Mouse (Mus musculus): ENCODE measurements at regions not wholly inside any gene's neighbourhood (a gene's known extent, or its start where the extent isn't known, plus 50 kb on each side); places are given as distances from the start of the nearest gene placed in this dataset.
A peak's percentile ranks its signal among the peaks of the same experiment; 100 is the strongest.

DNA sequence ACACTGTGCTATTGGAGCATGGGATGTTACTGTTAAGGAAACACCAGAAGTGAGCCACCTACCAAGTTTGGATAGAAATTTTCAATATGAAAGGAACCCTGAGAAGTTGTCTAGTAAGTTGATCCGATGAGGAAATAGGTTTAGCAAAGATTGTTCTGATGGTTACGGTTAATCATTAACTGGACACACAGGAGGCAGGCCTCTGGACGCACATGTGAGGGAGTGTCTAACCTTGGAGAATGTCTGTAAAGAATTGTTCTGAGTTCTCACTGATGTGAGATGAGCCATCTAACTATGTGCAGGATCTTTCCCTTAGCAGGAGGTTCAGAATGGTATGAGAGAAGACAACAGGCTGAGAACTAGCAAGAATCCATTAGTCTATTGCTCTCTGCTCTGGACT, 205.8 kb upstream of the Gdnf start:
- H3K9me3 ChIP-seq (ENCODE audit: control insufficient read depth, low read length), result no peaks in the 10 kb centered on the region
- no peaks in the 10 kb centered on the region for H3K36me3 ChIP-seq (ENCODE audit: control insufficient read depth, insufficient read depth, low read length)
- 80% methylated on average over 3 of the region's 3 CpGs for WGBS
- H3K27ac ChIP-seq (ENCODE audit: low read length), result no peak overlapping the region
- no peaks in the 10 kb centered on the region for H3K27me3 ChIP-seq (ENCODE audit: control insufficient read depth, insufficient read depth, low read depth, low read length)
- no peak overlapping the region for H3K9ac ChIP-seq (ENCODE audit: low read length)
- no peaks in the 10 kb centered on the region for H3K4me1 ChIP-seq (replicated peaks; ENCODE audit: control insufficient read depth, insufficient read depth, low read length)
- no peak for ATAC-seq (ENCODE audit: low read depth)
- H3K4me3 ChIP-seq (ENCODE audit: low read length), result no peak overlapping the region
- no peak overlapping the region for H3K4me2 ChIP-seq (ENCODE audit: low read depth, low read length)

DNA sequence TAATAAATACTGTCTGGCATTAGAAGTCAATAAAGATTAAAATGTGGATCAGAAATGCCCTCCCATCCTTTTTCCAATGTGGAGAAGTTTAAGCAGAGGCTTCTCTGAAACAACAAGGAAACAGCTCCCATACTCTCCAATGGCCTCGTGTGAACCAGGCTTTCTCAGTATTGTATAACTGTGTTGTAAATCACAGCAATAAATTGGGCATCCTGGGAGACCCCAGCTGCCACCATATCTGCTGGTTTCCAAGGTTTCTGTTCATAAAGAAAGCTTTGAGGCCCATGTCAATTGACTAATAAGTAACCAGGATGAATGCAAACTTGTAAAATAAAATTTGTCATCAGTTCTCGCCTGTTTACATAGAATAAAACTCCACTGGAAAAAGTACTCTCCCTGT, 192.7 kb upstream of the Gdnf start:
- no peaks in the 10 kb centered on the region for H3K9me3 ChIP-seq (ENCODE audit: control insufficient read depth, low read length)
- no peak overlapping the region for H3K4me3 ChIP-seq (ENCODE audit: low read length)
- 69% methylated on average over 2 of the region's 2 CpGs for WGBS
- no peak overlapping the region for H3K4me2 ChIP-seq (ENCODE audit: low read depth, low read length)
- H3K27ac ChIP-seq (ENCODE audit: low read length), result no peak overlapping the region
- no peaks in the 10 kb centered on the region for H3K27me3 ChIP-seq (ENCODE audit: control insufficient read depth, insufficient read depth, low read depth, low read length)
- H3K36me3 ChIP-seq (ENCODE audit: control insufficient read depth, insufficient read depth, low read length), result no peaks in the 10 kb centered on the region
- H3K4me1 ChIP-seq (replicated peaks; ENCODE audit: control insufficient read depth, insufficient read depth, low read length), result no peaks in the 10 kb centered on the region
- H3K9ac ChIP-seq (ENCODE audit: low read length), result no peak overlapping the region
- no peak for ATAC-seq (ENCODE audit: low read depth)

DNA sequence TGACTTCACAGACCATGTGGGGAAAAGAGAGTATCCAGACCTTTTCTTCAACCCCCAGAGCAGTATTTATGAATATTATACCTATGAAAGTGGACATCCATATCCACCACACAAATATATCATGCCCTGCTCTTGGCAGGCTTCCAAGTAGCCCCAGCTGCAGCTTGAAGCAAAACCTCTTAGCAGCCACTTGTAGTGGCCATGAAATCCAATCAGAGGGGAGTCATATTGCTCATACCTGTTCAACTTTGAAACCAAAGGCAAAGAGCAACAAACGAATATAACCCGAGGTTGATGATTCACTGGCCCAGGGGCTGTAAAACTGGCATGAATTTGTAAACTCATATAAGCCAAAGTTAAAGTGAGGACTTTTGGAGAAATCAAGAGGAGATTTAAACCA, 187.6 kb upstream of the Gdnf start:
- Histone ChIP-seq H3K9ac (ENCODE audit: low read length) (no peak overlapping the region), H3K4me2 (ENCODE audit: low read depth, low read length) (no peak overlapping the region), H3K27ac (ENCODE audit: low read length) (no peak overlapping the region), H3K4me3 (ENCODE audit: low read length) (no peak overlapping the region), H3K27me3 (ENCODE audit: control insufficient read depth, insufficient read depth, low read depth, low read length) (no peaks in the 10 kb centered on the region), H3K9me3 (ENCODE audit: control insufficient read depth, low read length) (no peaks in the 10 kb centered on the region), H3K4me1 (replicated peaks; ENCODE audit: control insufficient read depth, insufficient read depth, low read length) (no peaks in the 10 kb centered on the region), H3K36me3 (ENCODE audit: control insufficient read depth, insufficient read depth, low read length) (no peaks in the 10 kb centered on the region)
- no peak for ATAC-seq (ENCODE audit: low read depth)
- 37% methylated on average over 2 of the region's 2 CpGs for WGBS

DNA sequence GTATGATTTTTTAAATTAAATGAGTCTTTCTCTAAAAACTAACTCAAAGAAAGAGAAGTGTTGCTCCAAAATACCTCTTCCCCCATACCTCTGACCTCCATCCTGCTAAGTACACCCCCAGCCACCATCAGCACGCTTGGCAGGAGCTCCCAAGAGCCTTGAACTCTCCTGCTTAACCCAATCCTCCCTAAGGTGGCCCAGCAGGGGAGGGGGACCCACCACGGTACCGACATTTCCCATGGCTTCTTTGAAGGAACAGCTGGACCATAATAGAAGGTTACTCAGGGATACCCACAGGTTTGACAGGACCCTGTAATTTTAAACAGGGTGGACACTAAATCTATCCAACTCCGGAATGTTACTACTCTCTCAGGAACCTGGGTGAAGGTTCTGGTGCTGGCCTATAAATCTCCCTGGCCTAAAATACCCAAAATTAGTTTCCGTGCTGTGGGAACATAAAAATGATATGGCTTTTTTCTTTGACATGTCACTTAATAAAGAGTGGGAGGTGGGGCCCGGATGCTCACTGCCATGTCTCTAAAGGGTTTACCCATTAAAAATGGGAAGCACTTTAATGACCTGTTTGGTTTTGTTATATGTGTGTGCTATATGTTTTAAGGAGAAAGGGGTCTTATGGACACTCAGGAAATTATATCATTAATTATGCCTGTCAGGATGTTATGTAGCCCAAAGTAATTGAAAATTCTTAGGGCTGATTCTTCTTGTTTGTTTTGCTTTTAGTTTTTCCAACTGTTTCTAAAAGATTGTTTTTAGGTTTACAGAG, 185.8 kb upstream of the Gdnf start:
- Histone ChIP-seq H3K4me1 (replicated peaks; ENCODE audit: control insufficient read depth, insufficient read depth, low read length) (peaks cover 4% of the 10 kb centered on the region; the same call in 1 of the 2 replicates), H3K9me3 (ENCODE audit: control insufficient read depth, low read length) (no peaks in the 10 kb centered on the region), H3K9ac (ENCODE audit: low read length) (no peak overlapping the region), H3K4me3 (ENCODE audit: low read length) (no peak overlapping the region), H3K4me2 (ENCODE audit: low read depth, low read length) (no peak overlapping the region), H3K36me3 (ENCODE audit: control insufficient read depth, insufficient read depth, low read length) (no peaks in the 10 kb centered on the region), H3K27ac (ENCODE audit: low read length) (no peak overlapping the region), H3K27me3 (ENCODE audit: control insufficient read depth, insufficient read depth, low read depth, low read length) (no peaks in the 10 kb centered on the region)
- no peak for ATAC-seq (ENCODE audit: low read depth)
- WGBS, result 59% methylated on average over 6 of the region's 6 CpGs

DNA sequence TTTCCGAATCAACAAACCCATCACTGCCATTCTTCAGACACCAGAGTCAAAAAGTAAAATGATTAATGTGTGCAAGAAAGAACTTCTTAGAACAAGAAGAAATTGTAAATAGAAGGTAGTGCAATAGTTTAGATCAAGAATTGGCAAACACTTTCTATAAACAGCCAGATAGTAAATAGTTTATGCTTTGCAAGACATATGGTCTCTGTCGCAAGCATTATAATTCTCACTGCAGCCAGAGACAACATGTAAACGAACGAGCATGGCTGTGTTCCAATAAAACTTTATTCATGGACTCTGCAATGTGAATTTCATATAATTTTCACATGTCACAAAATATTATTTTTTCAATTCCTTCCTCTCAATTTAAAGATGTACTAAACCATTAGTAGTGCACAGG, 180.8 kb upstream of the Gdnf start:
- Histone ChIP-seq H3K4me3 (ENCODE audit: low read length) (no peak overlapping the region), H3K4me2 (ENCODE audit: low read depth, low read length) (no peak overlapping the region), H3K27ac (ENCODE audit: low read length) (no peak overlapping the region), H3K36me3 (ENCODE audit: control insufficient read depth, insufficient read depth, low read length) (no peaks in the 10 kb centered on the region), H3K9ac (ENCODE audit: low read length) (no peak overlapping the region), H3K27me3 (ENCODE audit: control insufficient read depth, insufficient read depth, low read depth, low read length) (no peaks in the 10 kb centered on the region), H3K4me1 (replicated peaks; ENCODE audit: control insufficient read depth, insufficient read depth, low read length) (peaks cover 4% of the 10 kb centered on the region; the same call in 1 of the 2 replicates), H3K9me3 (ENCODE audit: control insufficient read depth, low read length) (no peaks in the 10 kb centered on the region)
- ATAC-seq (ENCODE audit: low read depth), result peak; percentile 91
- WGBS, result 52% methylated on average over 4 of the region's 4 CpGs

DNA sequence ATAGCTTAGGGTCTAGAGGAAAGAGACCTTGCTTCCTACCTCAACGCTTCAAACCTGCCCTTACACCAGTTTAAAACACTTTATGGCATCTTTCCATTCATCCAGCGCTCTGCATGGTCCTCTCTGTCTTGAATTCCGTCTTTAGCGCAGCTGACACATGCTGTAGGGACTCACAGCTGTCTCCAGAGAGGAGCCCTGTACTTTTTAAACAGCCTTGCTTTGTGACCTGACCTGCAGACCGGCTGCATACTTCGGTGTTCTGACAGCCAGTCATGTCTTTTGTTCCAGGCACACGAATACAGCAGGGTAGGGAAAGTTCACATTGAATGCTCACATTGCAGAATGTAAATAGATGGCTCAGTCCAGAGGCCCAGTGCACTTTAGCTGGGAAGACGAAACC, 175.4 kb upstream of the Gdnf start:
- Histone ChIP-seq H3K9me3 (ENCODE audit: control insufficient read depth, low read length) (no peaks in the 10 kb centered on the region), H3K4me3 (ENCODE audit: low read length) (no peak overlapping the region), H3K4me2 (ENCODE audit: low read depth, low read length) (no peak overlapping the region), H3K27me3 (ENCODE audit: control insufficient read depth, insufficient read depth, low read depth, low read length) (no peaks in the 10 kb centered on the region), H3K4me1 (replicated peaks; ENCODE audit: control insufficient read depth, insufficient read depth, low read length) (no peaks in the 10 kb centered on the region; the same call in 1 of the 2 replicates), H3K36me3 (ENCODE audit: control insufficient read depth, insufficient read depth, low read length) (no peaks in the 10 kb centered on the region), H3K9ac (ENCODE audit: low read length) (no peak overlapping the region), H3K27ac (ENCODE audit: low read length) (no peak overlapping the region)
- 45% methylated on average over 8 of the region's 8 CpGs for WGBS
- ATAC-seq (ENCODE audit: low read depth), result no peak

DNA sequence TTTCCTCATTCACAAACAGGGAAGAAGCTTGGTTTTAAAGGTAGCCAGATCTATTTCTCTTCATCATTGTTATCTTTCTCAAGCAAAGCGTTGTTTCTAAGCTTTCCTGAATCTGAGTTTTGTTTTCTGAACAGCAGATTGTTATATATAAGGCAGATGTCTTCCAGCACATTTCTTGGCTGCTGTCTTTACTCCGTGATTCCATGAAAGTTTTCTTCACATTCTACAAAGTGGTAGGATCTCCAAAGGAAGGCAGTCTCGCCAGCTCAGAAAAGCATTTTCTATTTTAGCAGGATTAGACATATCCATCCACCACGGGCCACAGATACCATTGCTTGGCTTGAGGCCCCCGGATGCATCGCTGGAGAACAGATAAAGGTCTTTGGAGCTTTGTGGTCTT, 171.2 kb upstream of the Gdnf start:
- no peak overlapping the region for H3K4me3 ChIP-seq (ENCODE audit: low read length)
- H3K9ac ChIP-seq (ENCODE audit: low read length), result no peak overlapping the region
- no peaks in the 10 kb centered on the region for H3K36me3 ChIP-seq (ENCODE audit: control insufficient read depth, insufficient read depth, low read length)
- H3K9me3 ChIP-seq (ENCODE audit: control insufficient read depth, low read length), result no peaks in the 10 kb centered on the region
- H3K4me1 ChIP-seq (replicated peaks; ENCODE audit: control insufficient read depth, insufficient read depth, low read length), result no peaks in the 10 kb centered on the region
- ATAC-seq (ENCODE audit: low read depth), result no peak
- H3K4me2 ChIP-seq (ENCODE audit: low read depth, low read length), result no peak overlapping the region
- H3K27me3 ChIP-seq (ENCODE audit: control insufficient read depth, insufficient read depth, low read depth, low read length), result no peaks in the 10 kb centered on the region
- 69% methylated on average over 6 of the region's 6 CpGs for WGBS
- no peak overlapping the region for H3K27ac ChIP-seq (ENCODE audit: low read length)

DNA sequence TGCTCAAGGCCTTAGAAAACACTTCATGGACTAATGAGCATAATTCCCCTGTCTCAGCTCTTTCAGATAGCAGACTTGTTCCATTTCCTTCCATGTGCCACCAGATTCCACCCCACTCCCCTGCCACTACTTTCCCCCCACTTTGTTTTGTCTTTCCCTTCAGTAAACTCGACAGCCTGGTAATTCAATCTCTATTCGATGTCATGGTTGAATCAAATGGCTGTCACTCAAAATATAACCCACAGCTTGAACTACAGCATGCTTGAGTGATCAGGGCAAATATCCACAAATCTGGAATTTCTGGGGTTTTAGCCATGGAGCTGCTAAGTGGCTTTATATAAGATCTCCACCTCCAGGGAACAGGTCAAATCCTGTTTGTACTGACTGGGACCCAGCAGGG, 168.6 kb upstream of the Gdnf start:
- ATAC-seq (ENCODE audit: low read depth), result no peak
- H3K36me3 ChIP-seq (ENCODE audit: control insufficient read depth, insufficient read depth, low read length), result no peaks in the 10 kb centered on the region
- no peak overlapping the region for H3K4me2 ChIP-seq (ENCODE audit: low read depth, low read length)
- H3K9ac ChIP-seq (ENCODE audit: low read length), result no peak overlapping the region
- H3K27ac ChIP-seq (ENCODE audit: low read length), result no peak overlapping the region
- no peaks in the 10 kb centered on the region for H3K27me3 ChIP-seq (ENCODE audit: control insufficient read depth, insufficient read depth, low read depth, low read length)
- WGBS, result 53% methylated on average over 2 of the region's 2 CpGs
- no peaks in the 10 kb centered on the region for H3K4me1 ChIP-seq (replicated peaks; ENCODE audit: control insufficient read depth, insufficient read depth, low read length)
- no peak overlapping the region for H3K4me3 ChIP-seq (ENCODE audit: low read length)
- no peaks in the 10 kb centered on the region for H3K9me3 ChIP-seq (ENCODE audit: control insufficient read depth, low read length)

DNA sequence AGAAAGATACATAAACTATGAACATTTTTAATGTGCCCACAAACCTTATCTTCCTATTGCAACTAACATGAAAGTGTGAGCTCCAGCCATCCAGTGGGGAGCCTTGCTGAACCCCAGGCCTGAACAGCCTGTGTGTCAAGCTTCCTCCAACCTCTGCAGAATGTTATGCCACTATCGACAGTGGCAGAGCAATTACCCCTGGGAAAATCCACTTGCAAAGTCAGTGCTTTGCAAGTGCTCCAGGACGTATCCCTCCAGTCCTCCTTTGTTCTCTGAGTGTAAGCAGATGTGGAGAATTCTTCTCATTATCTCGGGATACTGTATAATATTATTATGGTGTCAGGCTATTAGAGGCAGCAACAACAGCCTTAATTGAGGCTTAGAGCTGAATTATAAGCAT, 159.9 kb upstream of the Gdnf start:
- ATAC-seq (ENCODE audit: low read depth), result no peak
- Histone ChIP-seq H3K4me3 (ENCODE audit: low read length) (no peak overlapping the region), H3K36me3 (ENCODE audit: control insufficient read depth, insufficient read depth, low read length) (no peaks in the 10 kb centered on the region), H3K27ac (ENCODE audit: low read length) (no peak overlapping the region), H3K4me1 (replicated peaks; ENCODE audit: control insufficient read depth, insufficient read depth, low read length) (no peaks in the 10 kb centered on the region), H3K27me3 (ENCODE audit: control insufficient read depth, insufficient read depth, low read depth, low read length) (no peaks in the 10 kb centered on the region), H3K9ac (ENCODE audit: low read length) (no peak overlapping the region), H3K9me3 (ENCODE audit: control insufficient read depth, low read length) (no peaks in the 10 kb centered on the region), H3K4me2 (ENCODE audit: low read depth, low read length) (no peak overlapping the region)
- 45% methylated on average over 3 of the region's 3 CpGs for WGBS

DNA sequence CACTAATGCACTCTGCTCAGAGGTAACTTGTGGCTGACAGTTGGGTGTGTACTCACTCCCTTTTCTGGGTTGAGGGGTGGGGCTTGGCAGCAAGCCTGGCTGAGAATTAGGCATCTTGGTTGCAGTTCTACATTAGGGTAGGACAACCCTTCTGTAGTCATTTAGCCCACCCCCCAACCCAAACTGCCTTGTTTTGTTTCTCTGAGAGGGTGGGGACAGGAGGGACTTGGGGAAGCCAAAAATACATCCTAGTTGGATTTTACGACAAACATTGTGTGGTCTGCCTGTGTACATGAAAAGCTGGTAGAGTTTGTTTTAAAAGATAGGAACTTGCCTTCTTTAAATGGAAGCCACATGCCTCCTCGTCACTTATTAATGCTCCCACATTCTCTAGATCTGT, 146.8 kb upstream of the Gdnf start:
- Histone ChIP-seq H3K4me1 (replicated peaks; ENCODE audit: control insufficient read depth, insufficient read depth, low read length) (no peaks in the 10 kb centered on the region), H3K36me3 (ENCODE audit: control insufficient read depth, insufficient read depth, low read length) (no peaks in the 10 kb centered on the region), H3K9me3 (ENCODE audit: control insufficient read depth, low read length) (no peaks in the 10 kb centered on the region), H3K4me3 (ENCODE audit: low read length) (no peak overlapping the region), H3K27me3 (ENCODE audit: control insufficient read depth, insufficient read depth, low read depth, low read length) (no peaks in the 10 kb centered on the region), H3K9ac (ENCODE audit: low read length) (no peak overlapping the region), H3K4me2 (ENCODE audit: low read depth, low read length) (no peak overlapping the region), H3K27ac (ENCODE audit: low read length) (no peak overlapping the region)
- WGBS, result 55% methylated on average over 2 of the region's 2 CpGs
- ATAC-seq (ENCODE audit: low read depth), result no peak
